Mouse (Mus musculus) right cerebral cortex, adult 18-20 months (tissue): ENCODE measurements around the gene Ackr4.

Source experiments
- DNase-seq: peaks from one replicate; pipeline ENCODE4 v3.0.0; 2022; ENCODE audit warnings: mixed read lengths

Gene Ackr4

GRCm38 (mm10) chr9:104126833-104127232 is at the start of gene Ackr4:
TSS of gene Ackr4 (minus strand) at chr9:104126933.
- no peak for DNase-seq

DNA sequence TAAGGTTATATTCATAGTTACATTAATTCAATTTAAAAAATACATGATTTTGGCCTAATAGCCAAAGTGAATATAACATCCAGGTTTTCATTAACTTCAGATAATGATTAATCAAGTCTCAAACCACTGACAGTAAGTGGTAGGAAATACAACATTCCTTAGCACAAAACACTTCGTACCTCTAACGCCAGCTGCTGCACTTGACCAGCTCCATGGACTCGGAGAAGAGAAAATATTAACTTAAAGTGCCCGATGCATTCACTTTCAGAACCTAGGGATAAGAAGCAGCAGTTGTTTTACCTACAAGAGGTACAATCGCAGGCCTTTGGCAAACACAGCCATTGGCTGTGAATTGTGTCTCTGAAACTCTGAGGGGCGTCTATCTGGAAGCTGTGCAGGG is 45.6 kb upstream of the Ackr4 start:
- DNase-seq: no peak

- no peak for DNase-seq
Measured at GRCm38 (mm10) chr9:104171651-104172050, 44.9 kb upstream of the Ackr4 start.

DNA sequence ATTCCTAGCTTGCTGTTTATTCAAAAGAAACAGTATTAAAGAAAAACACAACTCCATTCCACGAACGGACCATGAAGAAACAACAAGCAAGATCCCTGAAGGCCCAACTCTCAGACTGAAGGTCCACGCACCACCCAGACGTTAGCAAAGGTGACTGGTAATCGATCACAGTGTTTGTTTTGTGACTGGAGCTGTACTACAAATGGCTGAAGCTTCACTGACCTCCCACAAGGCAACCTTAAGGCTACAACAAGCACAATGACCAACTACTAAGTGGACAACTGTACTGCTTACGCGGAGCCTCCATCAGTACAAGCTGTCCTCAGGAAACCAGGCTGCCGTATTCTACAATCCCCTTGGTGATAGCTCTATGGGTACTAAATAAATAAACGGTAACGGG is 43.3 kb upstream of the Ackr4 start:
- DNase-seq: no peak

DNA sequence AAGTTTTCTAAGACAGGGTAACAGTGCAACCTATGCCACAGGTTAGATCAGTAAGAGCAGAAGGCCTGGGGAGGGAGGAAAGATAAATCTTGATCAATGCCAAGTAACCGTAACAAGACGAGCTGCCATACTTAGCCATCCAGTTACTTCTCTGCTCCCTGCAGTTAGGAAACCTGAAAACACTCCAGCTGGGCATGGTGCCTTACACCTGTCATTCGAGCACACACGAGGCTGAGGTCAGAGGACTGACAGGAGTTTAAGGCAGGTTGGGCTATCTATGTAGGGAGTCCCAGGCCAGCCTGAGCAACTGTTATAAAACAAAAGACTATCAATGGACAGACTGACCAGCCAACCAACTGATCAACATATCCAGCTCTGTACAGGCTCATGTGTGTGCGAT is 39.2 kb upstream of the Ackr4 start:
- no peak for DNase-seq

- no peak for DNase-seq
Measured at GRCm38 (mm10) chr9:104164194-104164593, 37.5 kb upstream of the Ackr4 start.

DNA sequence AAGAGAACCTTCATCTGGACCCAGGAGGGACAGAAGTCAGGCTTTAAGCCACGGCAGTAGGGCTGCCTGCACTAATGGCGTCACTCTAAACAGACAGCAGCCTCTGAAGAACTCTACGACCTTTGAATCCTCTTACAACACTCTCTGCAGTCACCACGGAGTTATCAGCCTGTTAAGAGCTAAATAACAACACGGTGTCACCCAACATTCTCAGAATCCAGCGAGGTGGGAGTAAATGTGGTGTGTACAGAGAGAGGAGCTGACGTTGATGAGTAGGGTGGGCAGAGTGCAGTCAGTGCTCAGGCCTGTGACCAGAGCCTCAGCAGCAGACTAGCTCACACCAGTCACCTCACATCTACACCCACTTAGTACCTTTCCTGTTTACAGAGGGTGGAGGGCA is 34.4 kb upstream of the Ackr4 start:
- no peak for DNase-seq

DNA sequence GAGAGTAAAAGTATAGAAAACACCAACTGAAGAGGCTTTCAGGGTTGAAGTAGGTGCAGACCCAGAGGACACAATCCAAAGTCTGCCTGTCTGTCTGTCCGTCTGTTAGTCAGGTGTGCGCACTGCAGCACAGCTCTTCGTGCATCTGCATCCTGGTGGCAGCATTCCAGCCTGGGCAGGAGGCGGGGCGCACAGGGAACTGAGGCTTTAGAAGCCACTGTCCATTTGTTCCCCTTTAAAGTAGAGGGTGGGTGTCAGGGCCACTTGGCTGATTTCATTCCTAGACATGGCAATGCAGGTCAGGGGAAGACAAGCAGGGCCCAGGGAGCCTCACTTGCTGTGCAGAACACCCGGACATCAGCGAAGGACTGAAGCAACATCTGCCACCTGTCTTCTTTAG is 30.6 kb upstream of the Ackr4 start:
- DNase-seq: no peak

DNA sequence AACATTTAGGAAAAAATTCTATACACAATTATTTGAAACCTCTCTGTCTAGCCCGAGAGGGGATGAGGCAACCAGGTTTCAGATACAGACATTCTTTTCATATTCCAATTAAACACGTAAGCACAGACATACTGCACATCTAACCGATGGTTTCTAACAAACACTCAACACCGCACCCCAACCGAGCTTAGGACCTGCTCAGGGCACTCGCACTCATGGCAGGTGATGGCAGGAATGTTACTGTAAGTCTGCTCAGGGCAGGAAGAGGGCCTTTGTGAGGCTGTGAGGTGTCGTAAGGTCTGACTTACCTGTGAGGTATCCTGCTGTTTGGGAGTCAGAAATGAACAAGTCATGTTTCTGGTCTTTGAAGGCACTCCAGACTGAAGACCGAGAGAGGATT is 29.8 kb upstream of the Ackr4 start:
- DNase-seq: no peak

DNA sequence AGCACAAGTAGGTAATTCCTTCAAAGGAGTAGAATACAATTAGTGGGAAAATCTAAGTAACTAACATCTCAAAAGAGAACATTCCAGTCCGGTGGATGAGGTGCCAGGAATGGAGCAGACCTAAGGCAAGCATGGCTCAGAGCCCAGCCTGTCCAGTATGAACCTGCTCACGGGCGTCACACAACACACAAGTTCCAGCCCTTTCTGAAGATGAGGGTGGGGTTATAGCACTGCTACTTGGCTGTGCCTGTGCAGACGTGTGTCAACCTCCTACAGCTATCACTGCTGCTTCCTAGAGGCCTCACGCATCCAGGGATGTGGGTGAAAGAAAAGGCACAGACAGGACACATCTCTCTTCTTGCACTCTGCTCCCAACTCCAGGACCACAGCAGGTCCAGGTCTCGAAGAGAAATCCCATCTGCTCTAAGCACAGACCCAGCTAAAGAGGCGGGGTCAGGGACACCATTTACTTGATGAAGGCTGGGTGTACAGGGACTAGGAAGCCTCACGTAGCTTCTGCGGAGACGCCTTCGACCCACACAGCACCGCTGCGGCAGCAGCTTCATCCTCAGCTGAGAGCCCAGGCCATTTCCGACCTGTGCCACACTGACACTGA is 28.5 kb upstream of the Ackr4 start:
- DNase-seq: no peak

DNA sequence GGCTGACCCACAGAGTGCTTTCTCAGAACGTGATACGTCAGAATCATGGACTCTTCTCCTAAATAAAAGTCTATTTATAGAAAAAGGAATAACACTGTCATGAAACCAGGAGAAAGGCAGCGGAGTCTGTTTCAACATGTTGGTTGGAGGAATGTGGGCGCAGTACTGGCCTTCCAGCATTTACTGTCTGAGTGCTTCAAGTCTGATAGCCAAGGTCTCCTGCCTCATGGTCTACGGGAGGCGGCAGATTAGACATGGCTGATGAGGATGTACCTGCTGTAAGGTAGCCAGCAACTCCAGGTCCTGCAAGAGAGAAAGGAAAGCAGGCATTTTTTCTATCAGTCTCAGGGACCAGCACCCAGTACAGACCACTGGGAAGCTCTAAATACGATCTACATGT is 25.4 kb upstream of the Ackr4 start:
- DNase-seq: no peak

GRCm38 (mm10) chr9:104148969-104149368 is 22.2 kb upstream of the Ackr4 start:
- DNase-seq: no peak

- no peak for DNase-seq
Measured at GRCm38 (mm10) chr9:104146683-104147082, 19.9 kb upstream of the Ackr4 start.

- DNase-seq: no peak
Measured at GRCm38 (mm10) chr9:104144314-104144996, 17.7 kb upstream of the Ackr4 start.

GRCm38 (mm10) chr9:104142805-104143204 is 16.1 kb upstream of the Ackr4 start:
- no peak for DNase-seq

DNA sequence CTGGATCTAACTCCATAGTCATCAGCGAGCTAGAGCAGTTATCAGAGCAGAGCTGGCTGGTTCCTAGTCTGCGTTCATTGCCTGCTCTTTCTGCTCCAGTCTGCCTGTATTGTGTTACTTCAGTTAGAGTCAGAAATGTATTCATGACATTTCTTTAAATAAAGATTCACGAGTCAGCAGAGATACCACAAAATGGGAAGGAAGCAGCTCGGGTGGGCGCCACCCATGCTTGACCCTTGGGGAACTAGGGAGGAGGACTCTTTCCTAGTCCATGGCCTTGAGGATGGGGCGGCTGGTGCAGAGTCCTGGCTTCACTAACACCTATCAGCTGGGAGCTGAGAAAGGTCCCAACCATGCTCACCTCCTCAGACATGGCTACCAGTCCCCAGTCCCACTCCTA is 13.6 kb upstream of the Ackr4 start:
- no peak for DNase-seq

DNA sequence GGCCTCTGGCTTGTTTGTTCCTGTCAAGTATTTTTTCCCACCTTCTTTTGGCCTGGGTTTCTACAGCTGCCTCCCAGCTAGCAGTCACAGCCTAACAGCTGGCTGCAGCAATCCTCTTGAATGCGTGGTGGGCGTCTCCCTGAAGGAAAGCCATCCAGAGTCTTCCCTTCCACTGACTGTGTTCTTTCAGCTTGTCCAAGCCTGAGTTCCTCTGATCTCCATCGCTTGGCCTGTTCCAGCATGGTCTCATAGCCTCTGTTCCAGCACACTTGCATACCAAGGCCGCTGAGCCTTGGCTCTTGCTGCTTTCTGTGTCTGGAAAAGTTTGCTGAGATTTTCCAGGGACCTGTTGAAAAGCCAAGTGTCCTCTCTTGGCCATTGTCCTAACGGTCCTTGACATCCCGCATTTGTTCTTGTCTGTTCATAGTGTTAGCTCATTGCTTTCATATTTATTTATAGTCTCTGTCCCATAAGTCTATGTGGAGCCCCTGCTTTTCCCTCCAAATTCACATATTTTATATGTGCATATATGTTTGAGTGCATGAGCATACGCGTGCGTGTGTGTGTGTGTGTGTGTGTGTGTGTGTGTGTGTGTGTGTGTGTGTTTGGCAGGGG is 3.5 kb upstream of the Ackr4 start:
- no peak for DNase-seq

GRCm38 (mm10) chr9:104128110-104128509 is 1.4 kb upstream of the Ackr4 start:
- DNase-seq: peak; percentile 31

- no peak for DNase-seq
Measured at GRCm38 (mm10) chr9:104123622-104124021, 3.1 kb downstream of the Ackr4 start.

DNA sequence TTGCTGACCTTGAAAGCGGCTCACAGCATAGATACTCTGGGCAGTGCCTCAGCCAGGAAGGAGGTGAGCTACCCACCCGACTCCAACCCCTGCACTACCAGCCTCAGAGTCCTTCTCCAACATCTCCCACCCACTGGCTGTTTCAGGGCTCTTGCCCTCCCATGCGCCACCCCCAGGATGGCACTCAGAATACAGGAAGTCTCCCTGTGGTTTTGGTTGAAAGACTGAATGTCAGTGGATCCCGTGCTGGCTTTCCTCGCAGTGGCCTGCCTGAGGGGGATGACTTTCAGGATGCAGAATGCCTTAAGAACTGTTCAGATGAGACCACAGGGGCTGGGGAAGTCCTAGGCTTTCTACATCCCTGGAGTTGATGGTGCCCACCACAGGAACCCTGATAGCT is 3.6 kb downstream of the Ackr4 start:
- DNase-seq: no peak

DNA sequence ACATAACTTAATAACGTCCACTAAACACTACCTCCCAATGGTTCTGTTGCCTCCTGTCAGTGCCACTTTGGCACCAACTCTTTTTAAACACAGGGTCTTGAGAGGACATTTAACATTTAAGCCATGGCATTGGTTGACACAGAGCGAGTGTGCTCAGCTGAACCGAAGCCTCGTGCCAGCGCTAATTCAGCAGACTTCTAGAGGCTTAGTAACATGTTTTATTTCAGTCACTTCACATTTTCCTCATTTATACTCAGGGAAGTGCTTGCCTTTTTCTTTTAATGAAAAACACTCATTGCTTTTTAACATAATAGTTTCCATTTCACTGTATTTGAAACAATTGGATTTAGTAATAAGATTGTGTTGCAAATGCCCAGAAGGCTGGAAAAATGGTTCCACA is 17.6 kb downstream of the Ackr4 start:
- no peak for DNase-seq

DNA sequence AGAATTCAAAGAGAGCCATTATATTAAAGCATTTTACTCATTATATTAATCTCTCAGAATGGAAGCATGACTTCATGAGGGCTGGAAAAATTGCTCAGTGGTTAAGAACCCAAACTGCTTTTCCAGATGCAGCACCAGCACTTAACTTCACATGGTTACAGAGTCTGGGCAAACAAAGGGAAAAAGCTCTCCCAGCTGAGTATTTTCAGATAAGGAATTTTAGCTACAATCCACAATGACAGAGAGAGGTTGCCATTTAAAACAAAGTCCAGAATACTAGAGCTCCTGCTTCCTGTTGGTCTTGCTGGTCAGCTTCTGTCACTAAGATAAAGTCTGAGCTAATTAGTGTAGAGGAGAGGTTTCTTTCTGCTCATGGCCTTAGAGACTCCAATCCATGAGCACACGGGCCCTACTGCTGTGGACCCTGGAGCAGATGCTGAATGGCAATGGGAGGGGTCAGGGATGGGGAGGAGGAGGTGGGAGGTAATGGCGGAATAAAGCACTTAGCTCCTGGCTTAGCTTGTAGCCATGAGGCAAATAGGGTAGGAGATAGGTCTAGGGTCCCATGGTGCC is 18.1 kb downstream of the Ackr4 start:
- no peak for DNase-seq

GRCm38 (mm10) chr9:104107482-104107881 is 19.3 kb downstream of the Ackr4 start:
- no peak for DNase-seq

- no peak for DNase-seq
Measured at GRCm38 (mm10) chr9:104106930-104107329, 19.8 kb downstream of the Ackr4 start.
